Mouse (Mus musculus) heart, postnatal 36 days (tissue): ENCODE measurements around the gene Olfr1535. TPM values are rescaled to one million over a fixed set of nuclear protein-coding genes. Genes with fewer than 3 reads are reported as not detected.

Experiments
- DNase-seq, 2 experiments: peaks; one replicate each; pipeline ENCODE4 v3.0.0; 2021 to 2022
- intact Hi-C: fragments of 180-260 bp; cut with DNase I; formaldehyde crosslinking; loops from one replicate; pipeline ENCODE4 v1.15.1; 2025
- total RNA-seq, 2 experiments: library from RNA; stranded (reverse); gene quantifications; 2 replicates each; pipeline ENCODE4 v1.2.3; 2021

Gene Olfr1535
- total RNA-seq = not detected

DNA sequence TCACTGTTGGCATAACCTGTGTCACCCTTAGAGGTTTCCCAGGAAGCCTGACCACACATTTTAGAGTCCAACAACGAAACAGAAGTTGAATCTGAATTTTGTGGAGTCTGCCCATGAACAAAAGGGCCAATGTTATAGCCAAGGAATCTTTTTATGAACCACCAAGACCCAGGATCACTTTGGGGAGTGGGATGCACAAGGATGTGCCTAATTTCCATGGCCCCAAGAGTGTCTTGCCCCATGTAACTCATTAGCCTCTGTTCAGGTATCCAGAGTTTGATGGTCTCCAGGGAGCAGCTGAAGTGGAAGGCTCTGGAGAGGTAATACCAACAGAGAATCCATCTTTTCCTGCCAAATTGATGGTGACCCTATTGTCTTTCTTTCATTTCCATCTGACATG is at the start of gene Olfr1535:
Gene Olfr1535 (minus strand): TSS at position 101 of the 400 bp plus-strand sequence.
- DNase-seq = no peak
- intact Hi-C loops = no loop called here

DNA sequence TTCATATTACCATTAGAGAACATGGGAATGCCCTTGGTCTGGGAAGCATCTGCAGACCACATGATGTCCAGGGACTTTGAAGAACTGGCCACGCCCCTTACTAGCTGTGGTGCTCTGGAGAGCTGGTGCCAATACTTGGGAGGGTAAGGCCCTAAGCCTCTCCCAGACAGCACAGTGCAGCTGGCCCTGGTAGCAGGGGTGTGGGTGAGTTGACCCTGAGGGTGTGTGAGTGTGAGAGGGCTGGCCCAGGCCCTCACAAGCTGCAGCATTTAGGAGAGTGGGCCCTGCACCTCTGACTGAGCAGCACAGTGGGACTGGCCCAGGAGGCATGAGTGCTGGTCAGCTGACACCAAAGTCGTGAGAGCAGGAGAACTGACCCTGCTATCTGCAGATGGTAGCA is 31.9 kb upstream of the Olfr1535 start:
- intact Hi-C loops = no loop called here
- DNase-seq = no peak

- intact Hi-C loops = no loop called here
- DNase-seq = no peak
These were observed 22.0 kb upstream of the Olfr1535 start, which contains the start of gene Olfr1364 for GRCm38 (mm10) chr13:21581659-21582058. Gene Olfr1364 (minus strand): TSS chr13:21581759.

GRCm38 (mm10) chr13:21550416-21551110 is 9.1 kb downstream of the Olfr1535 start:
- intact Hi-C loops = no loop called here
- no peak for DNase-seq

- intact Hi-C loops = no loop called here
- DNase-seq = no peak
These were observed 10.2 kb downstream of the Olfr1535 start for GRCm38 (mm10) chr13:21549487-21549886.

GRCm38 (mm10) chr13:21542708-21543107 is 17.0 kb downstream of the Olfr1535 start, which contains the start of gene Olfr1366:
Gene Olfr1366 (minus strand): TSS chr13:21542808.
- intact Hi-C loops = no loop called here
- no peak for DNase-seq

DNA sequence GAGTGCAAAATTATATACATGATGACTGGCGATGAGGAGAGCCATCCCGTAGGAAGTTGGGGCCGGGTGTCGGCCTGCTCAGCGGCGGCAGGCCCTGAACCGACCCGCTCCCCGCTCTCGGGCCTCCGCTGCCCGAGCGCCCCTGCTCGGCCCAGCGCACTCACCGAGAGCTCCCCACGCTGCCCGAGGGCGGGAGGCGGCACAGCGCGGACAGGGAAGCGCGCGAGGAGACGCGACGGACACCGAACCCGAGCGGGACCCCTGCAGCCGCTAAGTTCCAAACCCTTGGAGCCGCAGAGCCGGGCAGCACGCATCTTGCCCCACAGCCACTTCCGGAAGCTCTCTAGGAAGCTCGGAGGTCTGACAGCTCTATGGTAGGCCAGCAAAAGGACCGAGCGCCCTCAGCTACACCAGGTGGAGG is 28.9 kb downstream of the Olfr1535 start, which contains the start of gene Zkscan8:
Gene Zkscan8 (minus strand): TSS at position 340 of the 421 bp plus-strand sequence.
- peak; percentile 91 to 96 for DNase-seq
- intact Hi-C loops = loop anchor here (1.0 to 5.0 kb wide), 6 partner anchors 24 to 168 kb away; partner anchors contain the start of genes Zkscan3, Zscan12 and Zscan26

DNA sequence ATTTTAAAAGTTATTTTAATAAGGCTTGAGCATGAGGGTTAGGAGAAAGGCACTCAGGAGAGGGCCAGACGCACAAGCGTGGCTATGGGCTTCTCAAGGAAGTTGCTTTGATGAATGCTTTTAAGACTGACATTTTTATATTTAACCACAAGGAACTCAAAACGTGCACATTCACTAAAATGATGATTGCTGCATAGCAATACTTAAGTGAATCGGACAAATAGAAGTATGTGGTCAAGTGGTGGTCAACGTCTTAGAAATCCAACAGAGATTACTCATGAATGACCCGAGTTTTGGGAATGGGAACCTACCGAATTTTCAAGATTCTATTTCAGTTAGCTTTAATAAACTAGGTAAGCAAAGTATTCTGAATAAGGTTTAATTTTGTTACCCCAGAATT is 29.6 kb downstream of the Olfr1535 start:
- intact Hi-C loops = loop anchor here (1.0 to 5.0 kb wide), 6 partner anchors 23 to 167 kb away; partner anchors contain the start of genes Zkscan3, Zscan12 and Zscan26
- DNase-seq = no peak

GRCm38 (mm10) chr13:21506221-21506649 is 53.5 kb downstream of the Olfr1535 start:
- peak; percentile 80 to 85 for DNase-seq
- intact Hi-C loops = loop anchor here (2.0 to 10.0 kb wide), 3 partner anchors 25 to 101 kb away; partner anchors contain the start of genes Nkapl, Zkscan3 and Zkscan8

Other genes with a start within 250 kb of the Olfr1535 start
- not detected for gene Gpx6, start 247.8 kb downstream of the Olfr1535 start, total RNA-seq
- not detected for gene Olfr1367, start 213.0 kb downstream of the Olfr1535 start, total RNA-seq
- gene Zscan12, start 197.1 kb downstream of the Olfr1535 start, total RNA-seq = 1 to 10 TPM; 5.3 to 5.8 TPM
- 10 to 100 TPM; 26.4 to 31.2 TPM for gene Zkscan3, start 157.1 kb downstream of the Olfr1535 start, total RNA-seq
- under 1 TPM; 0.30 to 0.42 TPM for gene Pgbd1, start 118.8 kb downstream of the Olfr1535 start, total RNA-seq
- gene Zscan26, start 106.2 kb downstream of the Olfr1535 start, total RNA-seq = 10 to 100 TPM; 20.4 to 23.2 TPM
- gene Nkapl, start 91.4 kb downstream of the Olfr1535 start, total RNA-seq = under 1 TPM; 0.67 to 0.76 TPM
- gene Zkscan4, start 81.0 kb downstream of the Olfr1535 start, total RNA-seq = 1 to 10 TPM; 1.2 to 1.5 TPM
- not detected for gene Gm10065, start 80.5 kb downstream of the Olfr1535 start, total RNA-seq
- 10 to 100 TPM; 26.5 to 28.1 TPM for gene AK157302, start 64.7 kb downstream of the Olfr1535 start, total RNA-seq
- 100 to 1,000 TPM; 247 to 265 TPM for gene Gm11273, start 58.5 kb downstream of the Olfr1535 start, total RNA-seq
- gene Zkscan8, start 28.8 kb downstream of the Olfr1535 start, total RNA-seq = 10 to 100 TPM in 1 of 2 experiments, 1 to 10 TPM in 1; 9.0 to 14.6 TPM
- not detected for gene Olfr1366, start 17.1 kb downstream of the Olfr1535 start, total RNA-seq
- not detected for gene Olfr1364, start 21.9 kb upstream of the Olfr1535 start, total RNA-seq
- gene Olfr1362, start 54.1 kb upstream of the Olfr1535 start, total RNA-seq = not detected
- not detected for gene Olfr11, start 82.6 kb upstream of the Olfr1535 start, total RNA-seq
- gene Olfr1361, start 103.5 kb upstream of the Olfr1535 start, total RNA-seq = not detected
- gene Olfr1360, start 117.5 kb upstream of the Olfr1535 start, total RNA-seq = not detected
- gene Olfr1359, start 138.2 kb upstream of the Olfr1535 start, total RNA-seq = not detected
- 10 to 100 TPM; 18.0 to 27.4 TPM for gene Hist1h2bl, start 156.2 kb upstream of the Olfr1535 start, total RNA-seq
- gene Hist1h2ai, start 156.5 kb upstream of the Olfr1535 start, total RNA-seq = 10 to 100 TPM; 28.5 to 39.8 TPM
- gene Hist1h3h, start 157.8 kb upstream of the Olfr1535 start, total RNA-seq = 10 to 100 TPM; 22.0 to 36.5 TPM
- gene Hist1h2bm, start 162.2 kb upstream of the Olfr1535 start, total RNA-seq = 1 to 10 TPM; 4.9 to 5.1 TPM
- 1 to 10 TPM; 3.6 to 4.6 TPM for gene Hist1h4j, start 175.2 kb upstream of the Olfr1535 start, total RNA-seq
- gene Hist1h4k, start 190.6 kb upstream of the Olfr1535 start, total RNA-seq = 10 to 100 TPM; 52.5 to 54.1 TPM
- gene Hist1h2ak, start 193.9 kb upstream of the Olfr1535 start, total RNA-seq = 1 to 10 TPM; 9.0 to 9.3 TPM
- gene Hist1h2bn, start 194.2 kb upstream of the Olfr1535 start, total RNA-seq = 10 to 100 TPM; 11.8 to 13.3 TPM
- gene Hist1h1b, start 220.7 kb upstream of the Olfr1535 start, total RNA-seq = 10 to 100 TPM in 1 of 2 experiments, 1 to 10 TPM in 1; 9.8 to 10.6 TPM
- 10 to 100 TPM; 22.6 to 23.7 TPM for gene Hist1h3i, start 223.5 kb upstream of the Olfr1535 start, total RNA-seq
- gene Hist1h2an, start 227.3 kb upstream of the Olfr1535 start, total RNA-seq = 1 to 10 TPM; 1.0 to 2.1 TPM
- 1 to 10 TPM; 5.4 to 5.7 TPM for gene Hist1h2bp, start 227.6 kb upstream of the Olfr1535 start, total RNA-seq